Mouse (Mus musculus) neural tube, embryonic 13.5 days (tissue): ENCODE results near the gene Asb16. TPM values are rescaled to one million over a fixed set of nuclear protein-coding genes. Genes with fewer than 3 reads are reported as not detected.

Source experiments
- ATAC-seq: fragments of 200-750 bp; cut with Nextera tagmentation; 2 replicates; pipeline ENCODE4 v1.8.0; 2017; ENCODE audit warnings: low read depth, mild to moderate bottlenecking, moderate TSS enrichment, moderate library complexity
- H3K27ac ChIP-seq: fragments of 300-500 bp; sonication (generic); replicated peaks from 2 replicates; pipeline ENCODE4 v1.5.1; 2015; ENCODE audit warnings: moderate library complexity, mild to moderate bottlenecking, inconsistent platforms
- H3K27me3 ChIP-seq: fragments of 300-500 bp; sonication (generic); 2 replicates; pipeline ENCODE4 v1.6.1; 2015; ENCODE audit warnings: mild to moderate bottlenecking, inconsistent platforms
- H3K36me3 ChIP-seq: fragments of 300-500 bp; sonication (generic); 2 replicates; pipeline ENCODE4 v1.6.1; 2015; ENCODE audit warnings: mild to moderate bottlenecking, inconsistent platforms
- H3K4me1 ChIP-seq: fragments of 300-500 bp; sonication (generic); replicated peaks from 2 replicates; pipeline ENCODE4 v1.6.1; 2015; ENCODE audit warnings: inconsistent platforms
- H3K4me2 ChIP-seq: fragments of 300-500 bp; sonication (generic); 2 replicates; pipeline ENCODE4 v1.6.1; 2015; ENCODE audit warnings: inconsistent platforms, mild to moderate bottlenecking, moderate library complexity
- H3K4me3 ChIP-seq: fragments of 300-500 bp; sonication (generic); 2 replicates; pipeline ENCODE4 v1.5.1; 2015; ENCODE audit warnings: mild to moderate bottlenecking, inconsistent platforms
- H3K9ac ChIP-seq: fragments of 300-500 bp; sonication (generic); 2 replicates; pipeline ENCODE4 v1.6.1; 2015; ENCODE audit warnings: moderate library complexity, mild to moderate bottlenecking, inconsistent platforms
- H3K9me3 ChIP-seq: fragments of 300-500 bp; sonication (generic); 2 replicates; pipeline ENCODE4 v1.6.1; 2016; ENCODE audit warnings: inconsistent platforms
- WGBS: fragments of 180-500 bp; shearing (Covaris S2); methylation state at CpG from one replicate; pipeline ENCODE4 v1.1.7; 2015; 5-methylcytosine and 5-hydroxymethylcytosine counted together
- polyA plus RNA-seq: library from polyadenylated mRNA; unstranded; fragments of >200 nt; fragmentation: Nextera tagmentation; extraction: Ambion mirVana; gene quantifications from 2 replicates; pipeline ENCODE4 v1.2.1, GENCODE M21; 2015

The Asb16 gene
- polyA plus RNA-seq, 1 experiment from 2014 or later = not detected

GRCm38 (mm10) chr11:102317901-102318575 lies 49.5 kb downstream of the Asb16 start:
- Histone ChIP-seq H3K4me3 (peak overlapping the region; percentile 99), H3K4me2 (peak overlapping the region; percentile 93), H3K27ac (peak overlapping the region; percentile 100), H3K36me3 (peaks cover 26% of the 10 kb centered on the region), H3K9ac (peak overlapping the region; percentile 100), H3K4me1 (peaks cover 28% of the 10 kb centered on the region), H3K9me3 (no peaks in the 10 kb centered on the region), H3K27me3 (no peaks in the 10 kb centered on the region)
- WGBS = under 1% methylated on average over 29 of the region's 77 CpGs
- peak; percentile 45 for ATAC-seq

GRCm38 (mm10) chr11:102318576-102319409 lies 50.2 kb downstream of the Asb16 start:
- Histone ChIP-seq H3K4me2 (peak overlapping the region; percentile 93), H3K36me3 (peaks cover 19% of the 10 kb centered on the region), H3K27ac (peak overlapping the region; percentile 100), H3K9me3 (no peaks in the 10 kb centered on the region), H3K9ac (peak overlapping the region; percentile 100), H3K4me1 (peaks cover 28% of the 10 kb centered on the region), H3K27me3 (no peaks in the 10 kb centered on the region), H3K4me3 (peak overlapping the region; percentile 99)
- under 1% methylated on average over 82 of the region's 84 CpGs for WGBS
- ATAC-seq = no peak

- WGBS = 2% methylated on average over 25 of the region's 25 CpGs
- ATAC-seq = peak; percentile 2; the same call in 1 of the 2 replicates
Measured at GRCm38 (mm10) chr11:102319410-102319792, 50.9 kb downstream of the Asb16 start, which contains the start of gene Ubtf. Ubtf (minus strand) TSS chr11:102319742.

GRCm38 (mm10) chr11:102319941-102320685 lies 51.6 kb downstream of the Asb16 start:
- H3K4me2 ChIP-seq = peak overlapping the region; percentile 93
- H3K9me3 ChIP-seq = no peaks in the 10 kb centered on the region
- peak; percentile 58 for ATAC-seq
- under 1% methylated on average over 38 of the region's 38 CpGs for WGBS
- H3K27ac ChIP-seq = peak overlapping the region; percentile 100
- no peaks in the 10 kb centered on the region for H3K27me3 ChIP-seq
- peaks cover 6% of the 10 kb centered on the region for H3K36me3 ChIP-seq
- H3K9ac ChIP-seq = peak overlapping the region; percentile 100
- H3K4me1 ChIP-seq = peaks cover 24% of the 10 kb centered on the region
- peak overlapping the region; percentile 99 for H3K4me3 ChIP-seq

More at GRCm38 (mm10) chr11:102319410-102319792, 50.9 kb downstream of the Asb16 start, which contains the start of gene Ubtf:
- Histone ChIP-seq H3K36me3 (peaks cover 13% of the 10 kb centered on the region), H3K9me3 (no peaks in the 10 kb centered on the region), H3K4me2 (peak within 1 kb of the TSS; percentile 93), H3K9ac (peak within 1 kb of the TSS; percentile 100), H3K4me3 (peak within 1 kb of the TSS; percentile 99), H3K27me3 (no peaks in the 10 kb centered on the region), H3K4me1 (peaks cover 28% of the 10 kb centered on the region), H3K27ac (peak within 1 kb of the TSS; percentile 100)

- H3K36me3 ChIP-seq = 0 out of 2 replicates have a peak, but pooled peaks cover under 1% of the 10 kb centered on the region
- WGBS = 7% methylated on average over 10 of the region's 10 CpGs
- peak; percentile 40 for ATAC-seq
- peak overlapping the region; percentile 100 for H3K9ac ChIP-seq
- H3K4me3 ChIP-seq = peak overlapping the region; percentile 99
- no peaks in the 10 kb centered on the region for H3K9me3 ChIP-seq
- H3K4me1 ChIP-seq = peaks cover 18% of the 10 kb centered on the region
- peak overlapping the region; percentile 93 for H3K4me2 ChIP-seq
- no peaks in the 10 kb centered on the region for H3K27me3 ChIP-seq
- peak overlapping the region; percentile 100 for H3K27ac ChIP-seq
Measured at GRCm38 (mm10) chr11:102320686-102321005, 52.1 kb downstream of the Asb16 start.

- 81% methylated on average over 6 of the region's 6 CpGs for WGBS
- Histone ChIP-seq H3K9me3 (no peaks in the 10 kb centered on the region), H3K27ac (no peak overlapping the region), H3K36me3 (no peaks in the 10 kb centered on the region), H3K4me1 (peaks cover 10% of the 10 kb centered on the region), H3K9ac (no peak overlapping the region), H3K27me3 (no peaks in the 10 kb centered on the region), H3K4me3 (no peak overlapping the region), H3K4me2 (no peak overlapping the region)
- ATAC-seq = no peak
Measured at GRCm38 (mm10) chr11:102321931-102322330, 53.4 kb downstream of the Asb16 start.

- Histone ChIP-seq H3K9me3 (no peaks in the 10 kb centered on the region), H3K36me3 (no peaks in the 10 kb centered on the region), H3K4me1 (peaks cover 10% of the 10 kb centered on the region), H3K9ac (no peak overlapping the region), H3K4me2 (no peak overlapping the region), H3K27ac (no peak overlapping the region), H3K27me3 (no peaks in the 10 kb centered on the region), H3K4me3 (no peak overlapping the region)
- ATAC-seq = no peak
- 90% methylated on average over 1 of the region's 1 CpGs for WGBS
Measured at GRCm38 (mm10) chr11:102323516-102323915, 55.0 kb downstream of the Asb16 start.

- H3K27ac ChIP-seq = no peak overlapping the region
- H3K9me3 ChIP-seq = no peaks in the 10 kb centered on the region
- no peaks in the 10 kb centered on the region for H3K27me3 ChIP-seq
- no peak for ATAC-seq
- H3K4me1 ChIP-seq = no peaks in the 10 kb centered on the region
- 69% methylated on average over 5 of the region's 5 CpGs for WGBS
- no peak overlapping the region for H3K4me3 ChIP-seq
- no peak overlapping the region for H3K9ac ChIP-seq
- no peak overlapping the region for H3K4me2 ChIP-seq
- no peaks in the 10 kb centered on the region for H3K36me3 ChIP-seq
Measured at GRCm38 (mm10) chr11:102327250-102327649, 58.7 kb downstream of the Asb16 start.

GRCm38 (mm10) chr11:102327839-102328238 lies 59.3 kb downstream of the Asb16 start:
- H3K4me1 ChIP-seq = no peaks in the 10 kb centered on the region
- 87% methylated on average over 7 of the region's 7 CpGs for WGBS
- no peak overlapping the region for H3K9ac ChIP-seq
- no peak overlapping the region for H3K27ac ChIP-seq
- H3K4me3 ChIP-seq = no peak overlapping the region
- H3K27me3 ChIP-seq = no peaks in the 10 kb centered on the region
- H3K9me3 ChIP-seq = no peaks in the 10 kb centered on the region
- H3K36me3 ChIP-seq = no peaks in the 10 kb centered on the region
- no peak overlapping the region for H3K4me2 ChIP-seq
- ATAC-seq = no peak
